Mouse (Mus musculus) thymus, adult 2 months (tissue): ENCODE data around the gene Zfp277. TPM values are rescaled to one million over a fixed set of nuclear protein-coding genes. Genes with fewer than 3 reads are reported as not detected.

Experiments
- DNase-seq: peaks from one replicate; pipeline ENCODE4 v3.0.0; 2021
- H3K27ac ChIP-seq: fragments of 200-500 bp; 2 replicates; pipeline ENCODE4 v1.5.1; 2012; ENCODE audit warnings: low read length, control low read depth; ENCODE audit not compliant: control insufficient read depth, insufficient read depth
- H3K27me3 ChIP-seq: fragments of 200-500 bp; 2 replicates; pipeline ENCODE4 v1.6.1; 2012; ENCODE audit warnings: mild to moderate bottlenecking, low read length, moderate library complexity, mixed read lengths; ENCODE audit not compliant: control insufficient read depth, insufficient read depth
- H3K36me3 ChIP-seq: fragments of 200-500 bp; 2 replicates; pipeline ENCODE4 v1.6.1; 2012; ENCODE audit warnings: mild to moderate bottlenecking, low read length, moderate library complexity; ENCODE audit not compliant: control insufficient read depth, insufficient read depth
- H3K4me1 ChIP-seq: fragments of 200-500 bp; replicated peaks from 2 replicates; pipeline ENCODE4 v1.6.1; 2012; ENCODE audit warnings: low read length; ENCODE audit not compliant: control insufficient read depth, insufficient read depth
- H3K4me3 ChIP-seq: fragments of 200-500 bp; 2 replicates; pipeline ENCODE4 v1.5.1; 2012; ENCODE audit warnings: mild to moderate bottlenecking, low read length, control low read depth, moderate library complexity; ENCODE audit not compliant: control insufficient read depth, insufficient read depth
- CTCF ChIP-seq: fragments of 200-500 bp; IDR thresholded peaks from 2 replicates; pipeline ENCODE4 v1.5.1; 2012; ENCODE audit warnings: mild to moderate bottlenecking, control low read depth, low read length, moderate library complexity, borderline replicate concordance; ENCODE audit not compliant: control insufficient read depth, poor library complexity, insufficient read depth; ENCODE audit errors: extremely low read depth
- POLR2A ChIP-seq: fragments of 200-500 bp; IDR thresholded peaks from 2 replicates; pipeline ENCODE4 v1.6.1; 2012; ENCODE audit warnings: mild to moderate bottlenecking, low read length, control low read depth, moderate library complexity; ENCODE audit not compliant: control insufficient read depth, poor library complexity, insufficient read depth; ENCODE audit errors: extremely low read depth
- WGBS: fragments of 180-500 bp; shearing (Covaris S2); methylation state at CpG from one replicate; pipeline ENCODE4 v1.1.7; 2018; 5-methylcytosine and 5-hydroxymethylcytosine counted together
- polyA plus RNA-seq: library from polyadenylated mRNA; depleted of rRNA; stranded (reverse); fragments of >200 nt; gene quantifications from 2 replicates; pipeline ENCODE4 v1.2.3, GENCODE M21; 2012

The Zfp277 gene
- polyA plus RNA-seq, 1 experiment = 8.6 TPM

GRCm38 (mm10) chr12:40471649-40472399, 26.1 kb upstream of the Zfp277 start:
- H3K4me3 ChIP-seq = no peak overlapping the region
- no peak for DNase-seq
- H3K27me3 ChIP-seq = no peaks in the 10 kb centered on the region
- no peaks in the 10 kb centered on the region for H3K36me3 ChIP-seq
- no peak overlapping the region for H3K27ac ChIP-seq
- 61% methylated on average over 11 of the region's 11 CpGs for WGBS
- TF ChIP-seq POLR2A (no peak), CTCF (no peak)
- 0 out of 2 replicates have a peak, but pooled peaks cover 3% of the 10 kb centered on the region for H3K4me1 ChIP-seq

GRCm38 (mm10) chr12:40469009-40469408, 23.3 kb upstream of the Zfp277 start:
- H3K4me3 ChIP-seq = no peak overlapping the region
- WGBS = 74% methylated on average over 5 of the region's 5 CpGs
- H3K36me3 ChIP-seq = no peaks in the 10 kb centered on the region
- no peaks in the 10 kb centered on the region for H3K27me3 ChIP-seq
- DNase-seq = no peak
- H3K27ac ChIP-seq = no peak overlapping the region
- H3K4me1 ChIP-seq = 0 out of 2 replicates have a peak, but pooled peaks cover 3% of the 10 kb centered on the region
- TF ChIP-seq CTCF (no peak), POLR2A (no peak)

- no peak for DNase-seq
- Histone ChIP-seq H3K4me1 (0 out of 2 replicates have a peak, but pooled peaks cover 3% of the 10 kb centered on the region), H3K4me3 (no peak overlapping the region), H3K27ac (no peak overlapping the region), H3K36me3 (no peaks in the 10 kb centered on the region), H3K27me3 (no peaks in the 10 kb centered on the region)
- TF ChIP-seq POLR2A (no peak), CTCF (no peak)
- WGBS = 85% methylated on average over 4 of the region's 4 CpGs
Observed at GRCm38 (mm10) chr12:40468235-40468634, 22.5 kb upstream of the Zfp277 start.

GRCm38 (mm10) chr12:40464282-40464681, 18.6 kb upstream of the Zfp277 start:
- no peaks in the 10 kb centered on the region for H3K4me1 ChIP-seq
- H3K36me3 ChIP-seq = no peaks in the 10 kb centered on the region
- H3K27me3 ChIP-seq = no peaks in the 10 kb centered on the region
- H3K4me3 ChIP-seq = no peak overlapping the region
- H3K27ac ChIP-seq = no peak overlapping the region
- DNase-seq = no peak
- TF ChIP-seq CTCF = no peak
- no peak for TF ChIP-seq POLR2A
- WGBS = 93% methylated on average over 6 of the region's 6 CpGs

GRCm38 (mm10) chr12:40463828-40464227, 18.1 kb upstream of the Zfp277 start:
- no peaks in the 10 kb centered on the region for H3K4me1 ChIP-seq
- H3K36me3 ChIP-seq = no peaks in the 10 kb centered on the region
- 74% methylated on average over 2 of the region's 2 CpGs for WGBS
- no peak overlapping the region for H3K4me3 ChIP-seq
- H3K27ac ChIP-seq = no peak overlapping the region
- TF ChIP-seq CTCF = no peak
- DNase-seq = no peak
- no peaks in the 10 kb centered on the region for H3K27me3 ChIP-seq

GRCm38 (mm10) chr12:40462693-40463235, 17.1 kb upstream of the Zfp277 start:
- no peak for DNase-seq
- no peak overlapping the region for H3K27ac ChIP-seq
- 86% methylated on average over 7 of the region's 7 CpGs for WGBS

More at GRCm38 (mm10) chr12:40462693-40463235, 17.1 kb upstream of the Zfp277 start:
- TF ChIP-seq CTCF (no peak), POLR2A (no peak)
- no peak overlapping the region for H3K4me3 ChIP-seq
- no peaks in the 10 kb centered on the region for H3K36me3 ChIP-seq
- H3K4me1 ChIP-seq = no peaks in the 10 kb centered on the region
- H3K27me3 ChIP-seq = no peaks in the 10 kb centered on the region
